Mouse (Mus musculus) cerebellum, adult 18-20 months (tissue): Measurements from ENCODE around the gene Neu1.
A peak's percentile ranks its signal among the peaks of the same experiment; 100 is the strongest.
"Not testable (repeated sequence)": the region's sequence is repeated elsewhere in the genome, so short reads cannot be mapped to it uniquely, and the experiment has no call there.

Experiments
- DNase-seq, 2 experiments: peaks; one replicate each; pipeline ENCODE4 v3.0.0; 2021

The Neu1 gene

DNA sequence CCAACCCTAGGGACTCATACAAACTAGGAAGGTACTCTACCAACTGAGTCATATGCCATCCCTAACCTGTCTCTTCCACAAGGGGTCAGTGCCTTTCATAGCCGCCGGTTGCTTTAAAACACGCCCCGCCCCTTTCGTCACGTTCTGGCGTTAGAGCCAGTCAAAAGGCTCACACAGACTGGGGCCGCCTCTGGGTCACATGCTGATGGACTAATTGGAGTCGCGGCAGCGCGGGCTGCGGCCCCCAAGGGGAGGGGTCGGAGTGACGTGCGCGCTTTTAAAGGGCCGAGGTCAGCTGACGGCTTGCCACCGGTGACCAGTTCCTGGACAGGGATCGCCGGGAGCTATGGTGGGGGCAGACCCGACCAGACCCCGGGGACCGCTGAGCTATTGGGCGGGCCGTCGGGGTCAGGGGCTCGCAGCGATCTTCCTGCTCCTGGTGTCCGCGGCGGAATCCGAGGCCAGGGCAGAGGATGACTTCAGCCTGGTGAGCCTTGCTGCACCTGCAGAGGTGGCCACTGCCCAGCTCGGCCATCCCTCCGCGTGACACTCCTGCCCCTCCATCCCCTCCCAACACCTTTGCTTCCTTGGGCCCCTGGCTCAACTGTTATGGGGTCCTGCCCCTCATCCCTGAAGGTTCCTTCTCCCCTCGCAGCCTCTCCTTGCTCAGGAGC, at the start of gene Neu1:
Gene Neu1 (plus strand): TSS at position 193 of the 674 bp plus-strand sequence.
- DNase-seq = peak; percentile 99 to 100

DNA sequence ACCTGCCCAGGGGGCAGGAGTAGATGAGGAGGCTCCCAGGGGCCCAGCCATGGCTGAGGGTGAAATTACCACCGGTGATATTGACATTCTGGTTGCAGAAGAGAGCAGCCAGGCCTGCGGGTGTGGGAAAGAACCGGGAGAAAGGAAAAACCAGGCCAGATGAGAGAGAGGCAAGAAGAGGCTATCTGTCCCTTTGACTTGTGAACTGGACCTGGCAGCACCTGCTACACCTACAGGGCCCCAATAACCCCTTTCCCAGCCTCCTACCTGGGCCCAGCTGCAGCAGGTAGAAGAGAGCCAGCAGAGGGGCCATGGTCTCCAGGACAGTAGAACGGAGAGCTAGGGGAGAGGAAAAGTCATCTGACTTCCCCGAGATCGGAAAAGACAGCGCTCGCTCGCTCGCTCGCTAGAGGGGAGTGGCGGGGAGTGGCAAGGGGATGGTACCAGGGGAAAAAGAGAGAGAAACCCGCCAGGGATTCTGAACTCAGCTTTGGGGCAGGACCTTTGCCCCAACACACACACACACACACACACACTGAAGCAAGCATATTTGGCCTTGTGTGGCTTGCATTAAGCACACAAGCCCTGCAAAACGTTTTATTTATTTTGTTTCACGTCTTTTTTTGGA, 49.3 kb upstream of the Neu1 start, which contains the start of gene Gm20547:
Gene Gm20547 (minus strand): TSS at position 360 of the 628 bp plus-strand sequence.
- no peak for DNase-seq

DNA sequence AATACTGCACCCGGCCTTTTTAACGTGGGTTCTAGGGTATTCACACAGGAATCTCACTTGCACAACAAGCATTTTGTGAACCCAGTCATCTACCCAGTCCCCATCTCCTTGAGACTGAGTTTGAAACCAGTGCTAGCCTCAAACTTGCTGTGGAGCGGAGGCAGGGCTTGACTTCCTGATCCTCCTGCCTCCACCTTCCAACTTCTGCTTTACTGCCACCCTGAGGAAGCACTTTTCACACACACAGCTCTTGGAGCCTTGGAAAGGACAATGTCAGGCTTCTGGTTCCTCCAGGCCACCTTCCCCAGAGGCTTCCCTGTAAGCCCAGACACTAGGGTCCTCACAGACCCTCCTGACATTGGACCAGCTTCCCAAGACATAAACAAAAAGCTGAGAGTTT, 47.7 kb upstream of the Neu1 start:
- DNase-seq = no peak

DNA sequence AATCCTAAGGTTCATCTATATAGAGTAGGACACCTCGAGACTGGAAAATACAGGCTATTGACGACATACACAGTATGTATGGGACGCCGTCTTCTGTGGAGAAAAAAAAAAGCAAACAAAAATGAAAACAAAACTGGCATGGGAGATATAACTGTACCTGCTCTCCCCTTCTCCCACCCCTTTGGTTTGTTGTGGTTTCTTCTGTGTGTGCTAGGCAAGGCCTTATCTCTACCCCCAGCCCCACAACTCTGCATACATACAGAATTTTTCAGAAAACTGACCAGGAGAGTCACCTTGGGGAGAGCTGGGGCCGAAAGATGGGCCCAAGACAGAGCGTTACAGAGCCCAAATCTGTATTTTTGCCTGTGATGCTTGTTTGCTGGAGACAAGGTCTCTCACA, 46.3 kb upstream of the Neu1 start:
- no peak for DNase-seq

DNA sequence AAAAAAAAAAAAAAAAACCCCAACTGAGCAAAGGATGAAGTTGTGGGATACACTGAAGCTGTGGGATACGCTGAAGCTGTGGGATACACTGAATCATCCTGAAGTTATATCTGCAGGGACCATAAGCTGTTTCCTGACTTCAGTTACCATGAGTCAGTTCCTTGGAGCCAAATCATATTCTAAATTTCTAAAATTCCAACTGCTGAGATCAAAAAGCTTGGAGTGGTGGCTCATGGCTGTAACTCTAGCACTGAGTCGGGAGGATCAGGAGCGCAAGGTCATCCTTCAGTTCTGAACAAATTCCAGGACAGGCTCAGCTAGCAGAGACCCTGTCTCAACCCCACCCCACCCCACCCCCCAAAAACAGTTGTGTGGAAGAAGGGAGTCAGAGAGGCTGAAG, 45.4 kb upstream of the Neu1 start:
- no peak for DNase-seq

DNA sequence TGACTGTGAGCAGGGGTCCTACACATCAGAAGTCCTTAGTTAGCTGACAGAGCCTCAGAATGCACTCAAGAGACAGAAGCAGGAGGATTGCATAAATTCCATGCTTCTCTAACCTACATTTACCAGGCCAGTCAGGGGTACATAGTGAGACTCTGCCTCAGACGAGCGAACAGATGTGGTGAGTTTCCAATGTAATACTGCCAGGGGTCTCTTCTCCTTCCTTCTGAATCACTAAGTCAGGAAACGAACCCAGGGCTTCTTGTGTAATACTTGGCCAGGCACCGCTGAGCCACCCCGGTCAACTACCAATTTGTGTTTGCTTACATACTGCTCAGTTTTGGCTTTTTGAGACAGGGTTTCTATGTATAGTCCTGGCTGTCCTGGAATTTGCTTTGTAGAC, 43.1 kb upstream of the Neu1 start:
- DNase-seq = no peak

DNA sequence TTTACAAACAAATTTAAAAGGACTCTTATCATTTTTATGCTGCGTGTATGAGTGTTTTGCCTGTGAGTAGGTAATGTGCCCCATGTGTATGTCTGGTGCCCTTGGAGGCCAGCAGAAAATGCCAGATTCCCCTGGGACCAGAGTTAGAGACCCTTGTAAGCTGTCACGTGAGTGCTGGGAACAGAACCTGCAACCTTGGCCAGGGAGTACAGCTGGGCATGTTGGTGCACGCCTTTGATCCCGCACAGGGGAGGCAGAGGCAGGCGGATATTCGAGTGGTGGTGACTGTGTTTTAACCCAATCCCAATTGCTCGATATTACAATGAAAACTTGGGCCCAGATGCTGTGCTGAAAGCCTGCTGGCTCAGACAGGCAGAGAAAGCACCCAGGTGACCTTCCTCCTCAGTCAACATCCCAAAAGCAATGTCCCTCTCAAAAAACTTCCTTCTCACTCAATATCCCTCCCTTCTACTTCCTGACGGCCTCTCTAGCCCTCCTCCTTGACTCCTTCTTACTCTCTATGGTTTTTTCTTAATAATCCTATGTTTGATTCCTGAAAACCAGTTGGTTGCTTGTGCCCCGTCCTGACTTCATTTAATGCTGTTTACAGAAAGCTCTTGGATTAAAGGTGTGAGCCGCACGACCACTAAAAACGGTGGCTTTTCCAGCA, 40.8 kb upstream of the Neu1 start:
- no peak for DNase-seq

DNA sequence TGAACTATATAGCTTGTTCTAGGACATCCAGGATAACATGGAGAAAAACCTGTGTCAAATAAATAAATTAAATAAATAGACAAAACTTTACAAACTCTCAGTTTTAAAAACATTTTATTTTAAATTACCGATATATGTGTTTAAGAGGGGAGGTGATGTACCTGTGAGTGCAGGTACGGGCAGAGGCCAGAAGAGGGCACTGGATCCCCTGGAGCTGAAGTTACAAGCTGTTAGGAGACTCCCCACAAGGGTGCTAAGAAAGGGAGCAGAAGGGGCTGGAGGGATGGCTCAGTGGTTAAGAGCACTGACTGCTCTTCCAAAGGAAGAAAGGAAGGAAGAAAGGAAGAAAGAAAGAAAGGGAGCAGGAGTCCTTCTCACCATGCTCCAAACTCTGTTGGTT, 39.7 kb upstream of the Neu1 start:
- no peak for DNase-seq

DNA sequence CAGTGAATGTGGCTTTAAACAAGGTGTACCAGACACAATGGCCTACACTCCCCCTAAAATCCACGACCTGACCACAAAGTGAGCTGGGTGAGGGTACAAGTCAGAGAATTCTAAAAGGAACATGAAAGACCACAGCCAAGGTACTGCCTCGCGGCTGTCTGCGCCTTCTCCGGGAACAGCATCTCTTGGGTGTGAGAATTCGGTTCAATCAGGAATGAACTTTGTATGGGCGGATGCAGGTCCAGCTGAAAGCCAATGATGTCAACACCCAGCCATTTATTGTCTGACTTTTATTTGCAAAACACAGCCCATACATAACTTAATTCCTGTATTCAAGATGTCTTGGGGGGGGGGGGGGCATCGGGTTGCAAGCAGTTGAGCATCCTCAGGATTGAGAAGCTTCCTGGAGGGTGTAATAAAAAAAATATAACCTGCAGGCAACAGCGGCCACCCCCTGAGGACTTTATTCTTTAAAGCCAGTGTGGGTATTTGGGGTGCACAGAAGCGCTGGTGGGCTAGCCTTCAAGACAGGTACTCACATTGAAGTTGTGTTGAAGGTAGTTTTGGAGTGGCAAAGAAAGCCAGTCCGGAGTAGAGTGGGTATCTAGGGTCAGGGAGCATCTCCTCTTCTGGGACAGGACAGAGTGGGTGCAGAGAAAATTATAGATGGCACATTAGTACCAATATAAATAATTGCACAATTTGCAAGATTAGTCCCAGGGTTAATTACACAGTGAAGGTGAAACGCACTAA, 37.8 kb upstream of the Neu1 start:
- DNase-seq = no peak

DNA sequence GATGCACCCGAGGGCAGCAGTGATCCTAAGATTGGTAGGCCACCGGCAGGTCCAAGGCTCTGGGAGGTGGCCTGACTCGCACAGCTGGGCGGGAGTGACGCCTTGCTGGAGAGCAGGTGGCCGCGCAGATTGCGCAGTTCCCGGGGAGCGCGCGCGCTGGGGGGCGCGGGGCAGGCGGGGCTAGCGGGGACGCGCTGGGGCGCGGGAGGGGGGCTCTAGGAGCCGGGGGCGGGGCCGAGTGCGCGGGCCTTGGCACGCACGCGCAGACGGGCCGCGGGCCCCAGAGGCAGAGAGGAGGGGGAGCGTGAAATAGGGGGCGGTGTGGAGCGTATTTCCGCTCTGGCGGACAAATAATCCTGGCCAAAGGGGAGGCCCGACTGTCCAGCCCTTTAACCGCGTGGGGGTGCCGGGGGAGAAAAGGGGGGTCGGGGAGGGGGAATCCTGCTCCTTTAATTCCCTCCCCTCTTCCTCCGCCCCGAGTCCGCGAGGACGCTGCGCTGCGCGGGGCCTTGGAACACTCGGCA, 36.9 kb upstream of the Neu1 start:
- DNase-seq = peak; percentile 90 to 97

DNA sequence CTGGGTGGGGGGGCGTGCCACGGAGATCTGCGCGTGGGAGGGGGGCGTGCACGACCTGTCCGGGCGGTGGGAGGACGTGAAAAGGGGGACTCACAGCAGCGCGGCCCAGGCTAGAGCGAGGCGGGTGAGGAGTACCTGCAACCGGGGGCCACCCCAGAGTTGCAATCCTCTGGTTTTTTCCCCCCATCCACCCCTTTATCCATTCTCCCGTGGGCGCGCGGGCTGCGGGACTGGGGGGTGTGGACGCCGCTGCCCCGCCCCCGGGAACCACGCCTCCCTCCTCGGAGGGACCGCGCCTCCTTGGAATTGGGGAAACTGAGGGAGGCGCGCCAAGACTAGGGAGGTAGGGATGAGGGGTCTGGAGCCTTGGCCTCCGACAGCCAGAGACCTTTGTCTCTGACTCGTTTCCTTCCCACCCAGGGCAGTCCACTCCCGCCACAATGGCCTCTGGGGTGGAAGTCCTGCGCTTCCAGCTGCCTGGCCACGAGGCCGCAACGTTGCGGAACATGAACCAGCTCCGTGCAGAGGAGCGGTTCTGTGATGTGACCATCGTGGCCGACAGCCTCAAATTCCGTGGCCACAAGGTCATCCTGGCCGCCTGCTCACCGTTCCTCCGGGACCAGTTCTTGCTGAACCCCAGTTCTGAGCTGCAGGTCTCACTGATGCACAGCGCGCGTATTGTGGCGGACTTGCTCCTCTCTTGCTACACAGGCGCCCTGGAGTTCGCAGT, 36.1 kb upstream of the Neu1 start:
- peak; percentile 61 to 70 for DNase-seq

DNA sequence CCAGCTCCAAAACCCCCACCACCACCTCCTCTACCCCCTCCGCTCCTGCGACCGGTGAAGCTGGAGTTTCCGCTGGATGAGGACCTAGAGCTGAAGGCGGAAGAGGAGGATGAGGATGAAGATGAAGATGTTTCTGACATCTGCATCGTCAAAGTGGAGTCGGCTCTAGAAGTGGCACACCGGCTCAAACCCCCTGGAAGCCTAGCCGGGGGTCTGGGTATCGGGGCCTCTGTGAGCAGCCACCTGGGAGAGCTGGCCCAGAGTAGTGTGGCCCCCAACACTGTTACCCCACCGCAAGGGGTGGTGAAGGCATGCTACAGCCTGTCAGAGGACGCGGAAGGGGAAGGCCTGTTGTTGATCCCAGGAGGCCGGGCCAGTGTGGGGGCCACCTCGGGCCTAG, 35.3 kb upstream of the Neu1 start:
- no peak for DNase-seq

DNA sequence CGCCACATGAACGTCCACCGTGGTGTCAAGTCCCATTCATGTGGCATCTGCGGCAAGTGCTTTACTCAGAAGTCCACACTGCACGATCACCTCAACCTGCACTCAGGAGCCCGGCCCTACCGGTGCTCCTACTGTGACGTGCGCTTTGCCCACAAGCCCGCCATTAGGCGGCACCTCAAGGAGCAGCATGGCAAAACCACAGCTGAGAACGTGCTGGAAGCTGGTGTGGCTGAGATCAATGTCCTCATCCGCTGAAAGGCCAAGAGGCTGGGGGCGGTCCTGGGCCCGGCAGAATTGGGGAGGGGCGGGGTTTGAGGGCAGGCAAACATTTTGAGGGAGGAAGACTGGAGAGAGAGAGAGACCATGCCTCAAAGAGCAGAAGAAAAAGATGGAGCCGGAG, 34.7 kb upstream of the Neu1 start:
- DNase-seq = no peak

DNA sequence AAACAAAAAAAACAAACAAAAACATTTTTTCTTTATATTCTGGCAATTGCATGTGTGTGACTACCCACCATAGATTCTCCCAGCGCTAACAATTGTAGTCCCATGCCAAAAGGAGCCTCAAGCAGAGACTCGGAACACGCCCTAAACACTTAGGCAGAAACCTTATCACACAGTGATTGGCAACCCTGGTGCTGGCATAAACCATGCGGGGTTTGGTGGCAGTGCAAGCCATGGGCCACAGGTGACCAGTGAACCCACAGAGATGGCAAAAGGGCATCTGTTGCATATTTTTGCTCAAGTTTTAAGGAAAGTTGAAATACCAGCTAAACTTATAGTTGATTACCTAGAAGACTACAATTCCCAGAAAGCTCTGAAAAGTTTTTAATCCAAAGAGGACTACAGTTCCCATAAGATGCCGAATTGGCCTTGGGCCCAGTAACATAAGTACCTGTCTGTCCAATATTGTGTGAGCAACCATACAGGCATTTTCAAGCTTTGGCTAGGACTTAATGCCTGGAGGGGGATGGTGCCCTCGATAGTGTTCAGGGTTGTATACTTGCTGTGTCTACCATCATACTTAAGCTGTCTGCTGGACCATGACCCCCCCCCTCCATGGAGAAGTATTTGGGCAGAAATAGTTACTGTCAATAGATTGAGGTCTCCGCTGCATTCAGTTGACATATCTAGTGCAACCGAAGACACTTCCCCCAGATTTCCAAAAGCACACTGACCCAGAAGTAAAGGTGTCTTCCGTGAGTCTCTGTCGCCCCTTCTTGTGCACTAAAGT, 33.5 kb upstream of the Neu1 start:
- peak; percentile 53 to 54 for DNase-seq

DNA sequence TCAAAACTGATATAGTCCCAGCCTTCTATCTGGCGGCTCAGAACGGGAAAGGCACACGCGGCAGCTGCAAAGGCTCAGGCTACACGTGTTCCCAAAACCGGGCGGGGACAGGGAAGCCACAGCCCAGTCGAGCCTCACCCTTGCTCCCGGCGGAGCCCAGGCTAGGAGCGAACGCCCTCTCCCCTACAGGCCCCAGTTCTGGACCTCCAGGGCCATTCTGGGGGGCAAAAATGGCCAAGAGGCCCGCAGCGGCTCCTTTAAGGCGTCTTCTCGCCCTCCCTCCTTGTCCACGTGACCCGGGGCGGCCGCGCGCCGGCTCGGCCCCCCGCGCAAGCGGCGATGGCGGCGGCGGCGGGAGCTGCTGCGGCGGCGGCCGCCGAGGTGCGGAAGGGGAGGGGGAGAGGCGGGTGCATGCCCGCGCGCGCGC, 32.9 kb upstream of the Neu1 start, which contains the start of the genes C2 and Ehmt2:
Gene C2 (minus strand): TSS at position 106 of the 427 bp plus-strand sequence.
Gene Ehmt2 (plus strand): TSS at position 310 of the 427 bp plus-strand sequence.
- peak; percentile 84 to 88 for DNase-seq

DNA sequence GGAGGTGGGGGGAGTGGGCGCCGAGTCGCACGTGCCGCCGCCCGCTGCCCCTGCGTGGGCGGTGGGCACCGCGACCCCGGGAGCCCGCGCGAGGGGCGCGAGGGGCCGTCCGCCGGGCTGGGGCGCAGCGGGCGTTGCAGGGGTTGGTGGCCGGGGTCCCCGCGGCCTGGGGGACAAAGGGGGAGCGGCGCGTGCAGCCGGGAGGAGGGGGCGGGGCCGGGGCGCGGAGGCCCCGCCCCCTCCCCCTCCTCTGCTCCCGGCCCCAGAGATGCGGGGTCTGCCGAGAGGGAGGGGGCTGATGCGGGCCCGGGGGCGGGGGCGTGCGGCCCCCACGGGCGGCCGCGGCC, 32.4 kb upstream of the Neu1 start:
- DNase-seq = no peak

DNA sequence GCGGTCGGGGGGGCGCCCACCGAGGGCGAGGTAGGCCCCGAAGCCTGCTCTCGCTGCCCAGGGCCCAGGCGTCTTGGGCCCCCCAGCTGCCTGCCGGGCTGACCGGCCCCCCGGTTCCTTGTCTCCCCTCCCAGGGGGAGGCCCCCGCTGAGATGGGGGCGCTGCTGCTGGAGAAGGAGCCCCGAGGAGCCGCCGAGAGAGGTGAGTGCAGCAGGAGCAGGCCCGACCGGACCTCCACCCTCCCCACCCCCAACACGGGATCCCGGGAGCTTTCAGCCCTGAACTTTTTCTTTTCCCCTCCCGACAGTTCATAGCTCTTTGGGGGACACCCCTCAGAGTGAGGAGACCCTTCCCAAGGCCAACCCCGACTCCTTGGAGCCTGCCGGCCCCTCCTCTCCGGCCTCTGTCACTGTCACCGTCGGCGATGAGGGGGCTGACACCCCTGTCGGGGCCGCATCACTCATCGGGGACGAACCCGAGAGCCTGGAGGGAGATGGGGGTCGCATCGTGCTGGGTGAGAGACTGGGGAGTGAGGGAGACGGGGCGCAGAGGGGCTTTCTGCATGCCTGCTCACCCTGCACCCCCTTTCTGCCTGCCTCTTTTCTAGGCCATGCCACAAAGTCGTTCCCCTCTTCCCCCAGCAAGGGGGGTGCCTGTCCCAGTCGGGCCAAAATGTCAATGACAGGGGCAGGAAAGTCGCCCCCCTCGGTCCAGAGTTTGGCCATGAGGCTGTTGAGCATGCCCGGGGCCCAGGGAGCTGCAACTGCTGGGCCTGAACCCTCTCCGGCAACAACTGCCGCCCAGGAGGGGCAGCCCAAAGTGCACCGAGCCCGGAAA, 31.8 kb upstream of the Neu1 start:
- peak; percentile 41 to 54 for DNase-seq

DNA sequence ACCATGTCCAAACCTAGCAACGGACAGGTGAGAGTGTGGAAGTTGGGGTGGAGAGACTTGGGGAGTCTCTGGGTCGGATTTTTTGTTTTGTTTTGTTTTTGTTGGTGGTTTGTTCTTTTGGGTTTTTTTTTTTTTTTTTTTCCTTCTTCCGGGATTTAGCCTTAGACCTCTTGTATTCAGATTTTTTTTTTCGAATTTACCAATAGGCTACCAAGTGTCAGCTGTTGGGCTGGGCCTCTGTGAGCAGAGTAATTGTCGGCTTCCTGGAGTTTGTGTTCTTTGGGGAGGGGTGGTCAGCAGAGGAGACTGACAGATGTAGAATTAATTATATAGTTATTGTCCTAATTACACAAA, 31.2 kb upstream of the Neu1 start:
- no peak for DNase-seq

DNA sequence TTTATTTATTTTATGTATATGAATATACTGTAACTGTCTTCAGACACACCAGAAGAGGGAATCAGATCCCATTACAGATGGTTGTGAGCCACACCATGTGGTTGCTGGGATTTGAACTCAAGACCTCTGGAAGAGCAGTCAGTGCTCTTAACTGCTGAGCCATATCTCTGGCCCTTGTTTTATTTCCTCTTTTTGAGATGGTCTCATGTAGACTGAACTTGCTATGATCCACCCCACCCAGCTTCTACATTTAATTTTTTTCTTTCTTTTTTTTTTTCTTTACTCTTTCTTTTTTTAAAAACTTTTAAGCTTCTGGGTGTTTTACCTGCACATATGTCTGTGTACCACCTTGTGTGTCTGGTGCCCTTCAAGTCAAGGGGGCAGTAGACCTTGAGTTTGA, 30.2 kb upstream of the Neu1 start:
- DNase-seq = not testable (repeated sequence)

DNA sequence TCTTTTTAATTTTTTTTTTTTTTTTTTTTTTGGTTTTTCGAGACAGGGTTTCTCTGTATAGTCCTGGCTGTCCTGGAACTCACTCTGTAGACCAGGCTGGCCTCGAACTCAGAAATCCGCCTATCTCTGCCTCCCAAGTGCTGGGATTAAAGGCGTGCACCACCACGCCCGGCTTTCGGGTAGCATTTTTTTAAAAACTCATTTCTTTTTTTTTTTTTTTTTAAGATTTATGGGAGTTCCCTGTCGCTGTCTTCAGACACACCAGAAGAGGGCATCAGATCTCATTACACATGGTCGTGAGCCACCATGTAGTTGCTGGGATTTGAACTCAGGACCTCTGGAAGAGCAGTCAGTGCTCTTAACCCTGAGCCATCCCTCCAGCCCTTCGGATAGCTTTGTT, 29.1 kb upstream of the Neu1 start:
- DNase-seq = not testable (repeated sequence)

DNA sequence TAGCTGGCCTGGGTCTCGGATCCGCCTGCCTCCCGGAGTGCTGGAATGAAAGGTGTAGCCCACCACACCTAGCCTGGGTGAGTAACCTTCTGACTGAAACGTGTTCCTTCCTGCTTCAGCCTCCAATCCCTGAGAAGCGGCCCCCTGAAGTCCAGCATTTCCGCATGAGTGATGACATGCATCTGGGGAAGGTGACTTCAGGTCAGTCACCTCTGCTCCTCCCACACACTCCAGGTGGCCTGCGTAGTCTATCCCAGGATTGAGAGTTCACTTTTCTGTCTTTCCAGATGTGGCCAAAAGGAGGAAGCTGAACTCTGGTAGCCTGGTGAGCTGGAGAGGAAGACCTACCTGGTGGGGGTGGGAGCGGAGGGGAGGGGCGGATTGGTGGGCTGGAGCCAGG, 28.2 kb upstream of the Neu1 start:
- DNase-seq = no peak
